Mouse (Mus musculus): ENCODE measurements around the gene Clcn6.

- TF ChIP-seq CTCF (IDR thresholded peaks at IDR 0.05; ENCODE audit: insufficient read depth, low read depth, low read length): no peak
- no peak for TF ChIP-seq POLR2A (IDR thresholded peaks at IDR 0.05; ENCODE audit: insufficient read depth, low read depth, low read length)
Measured at GRCm38 (mm10) chr4:147963623-147964022, 75.0 kb downstream of the Clcn6 start.
